In the genomic region with DNA sequence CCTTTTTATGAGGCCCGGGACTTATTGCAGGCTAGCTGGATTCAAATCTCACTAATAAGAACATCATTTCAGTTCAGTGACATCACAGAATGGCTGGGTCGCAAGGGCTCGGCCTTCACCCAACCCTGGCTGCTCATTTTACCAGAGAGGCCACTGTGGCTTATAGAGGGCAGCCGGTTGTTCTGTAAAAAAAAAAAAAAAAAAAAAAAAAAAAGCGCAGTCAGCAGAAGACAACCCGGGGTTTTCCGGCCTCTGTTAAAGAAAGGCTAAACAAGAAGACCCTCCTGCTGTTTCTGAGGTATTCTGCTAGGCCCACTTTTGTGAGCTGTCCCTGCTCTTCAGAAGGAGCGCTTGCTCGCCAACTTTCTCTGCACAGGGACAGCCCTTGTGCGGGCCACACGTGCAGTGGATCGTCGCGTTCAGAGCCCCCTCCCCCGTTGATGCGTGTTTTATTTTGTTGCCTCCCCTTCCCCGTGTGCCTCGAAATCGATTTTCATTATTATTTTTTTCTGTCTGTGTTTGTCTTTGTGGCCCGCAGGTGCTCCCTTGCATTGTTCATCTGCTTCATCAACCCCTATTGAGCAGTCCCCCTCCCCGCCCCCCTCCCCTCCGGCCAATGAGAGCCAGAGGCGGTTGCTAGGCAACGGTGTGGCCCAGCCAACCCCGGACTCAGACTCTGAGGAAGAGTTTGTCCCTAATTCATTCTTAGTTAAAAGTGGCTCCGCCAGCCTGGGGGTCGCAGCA, we compare ENCODE assay signal across 8 mouse cellular contexts.
A peak's percentile ranks its signal among the peaks of the same experiment; 100 is the strongest.
DNase-seq lines count a peak whose midpoint lies in the region; ATAC-seq and TF ChIP-seq lines count a peak whose summit lies in the region.

No protein-coding gene starts in this region.

- WGBS in heart, embryonic 11.5 days (ENCODE audit: insufficient replicate concordance): 4% methylated on average over 27 of the region's 27 CpGs
- 1% methylated on average over 27 of the region's 27 CpGs for WGBS in hindbrain, embryonic 14.5 days

- peak overlapping the region; percentile 67 for H3K4me2 ChIP-seq in heart, embryonic 11.5 days
- peak overlapping the region; percentile 68 for H3K4me2 ChIP-seq in hindbrain, embryonic 14.5 days (replicated peaks)

- ATAC-seq in heart, embryonic 11.5 days (replicated peaks; ENCODE audit: insufficient number of reproducible peaks, low FRiP score, low TSS enrichment): no peak
- peak; percentile 94 for ATAC-seq in hindbrain, embryonic 14.5 days (ENCODE audit: low FRiP score)

- no peak for TF ChIP-seq POLR2A in ES-Bruce4 (IDR thresholded peaks at IDR 0.05; ENCODE audit: insufficient read depth, low read length)

- H3K36me3 ChIP-seq in heart, embryonic 11.5 days (ENCODE audit: control insufficient read depth, insufficient read depth, low read length): no peaks in the 10 kb centered on the region
- no peaks in the 10 kb centered on the region for H3K36me3 ChIP-seq in ES-Bruce4 (ENCODE audit: control insufficient read depth, insufficient read depth, low read length, poor library complexity, severe bottlenecking)
- H3K36me3 ChIP-seq in hindbrain, embryonic 14.5 days (replicated peaks; ENCODE audit: control insufficient read depth, insufficient read depth): no peaks in the 10 kb centered on the region

- H3K4me3 ChIP-seq in heart, embryonic 11.5 days (ENCODE audit: low read depth, low read length): peak overlapping the region; percentile 35
- peak overlapping the region; percentile 54 for H3K4me3 ChIP-seq in ES-Bruce4 (ENCODE audit: low read depth, low read length)
- H3K4me3 ChIP-seq in hindbrain, embryonic 14.5 days (replicated peaks; ENCODE audit: low read length): peak overlapping the region; percentile 37

- no peak for DNase-seq in heart, adult 11 months
- peak; percentile 82 for DNase-seq in embryo, embryonic 11.5 days (ENCODE audit: low read depth, low spot score)
- peak; percentile 78 for DNase-seq in hindbrain, embryonic 14.5 days (ENCODE audit: low spot score)
- peak; percentile 89 for DNase-seq in mesoderm, embryonic 11.5 days (ENCODE audit: low read depth, low spot score)
- DNase-seq in testis, postnatal 14 days (ENCODE audit: low spot score): peak; percentile 65
- DNase-seq in left cerebral cortex, adult 8-10 months (ENCODE audit: low spot score in 2 of 2): no peak

- peaks cover 14% of the 10 kb centered on the region for H3K4me1 ChIP-seq in heart, embryonic 11.5 days (ENCODE audit: control insufficient read depth, insufficient read depth, low read length)
- H3K4me1 ChIP-seq in ES-Bruce4 (ENCODE audit: control insufficient read depth, insufficient read depth, low read length): no peaks in the 10 kb centered on the region
- peaks cover 16% of the 10 kb centered on the region for H3K4me1 ChIP-seq in hindbrain, embryonic 14.5 days (replicated peaks; ENCODE audit: control insufficient read depth, insufficient read depth, low read length)

- peaks cover 54% of the 10 kb centered on the region for H3K27me3 ChIP-seq in heart, embryonic 11.5 days (ENCODE audit: control insufficient read depth, insufficient read depth, low read length)
- no peaks in the 10 kb centered on the region for H3K27me3 ChIP-seq in ES-Bruce4 (ENCODE audit: control insufficient read depth, insufficient read depth, low read length, poor library complexity, severe bottlenecking)
- H3K27me3 ChIP-seq in hindbrain, embryonic 14.5 days (ENCODE audit: control insufficient read depth, insufficient read depth, low read length): peaks cover 10% of the 10 kb centered on the region; the same call in 1 of the 2 replicates

- no peak overlapping the region for H3K27ac ChIP-seq in heart, embryonic 11.5 days (ENCODE audit: low read depth, low read length)
- H3K27ac ChIP-seq in ES-Bruce4 (ENCODE audit: insufficient read depth, low read length): no peak overlapping the region
- H3K27ac ChIP-seq in hindbrain, embryonic 14.5 days: peak overlapping the region; percentile 63

- no peaks in the 10 kb centered on the region for H3K9me3 ChIP-seq in heart, embryonic 11.5 days (replicated peaks; ENCODE audit: control insufficient read depth, low read length)
- no peaks in the 10 kb centered on the region for H3K9me3 ChIP-seq in ES-Bruce4 (replicated peaks; ENCODE audit: control insufficient read depth, insufficient read depth, low read length, poor library complexity, severe bottlenecking)
- H3K9me3 ChIP-seq in hindbrain, embryonic 14.5 days (ENCODE audit: control insufficient read depth, low read length): no peaks in the 10 kb centered on the region

- no peak for TF ChIP-seq EP300 in ES-Bruce4 (IDR thresholded peaks at IDR 0.05; ENCODE audit: insufficient read depth, low read depth, low read length)

- TF ChIP-seq CTCF in ES-Bruce4 (IDR thresholded peaks at IDR 0.05; ENCODE audit: low read depth, low read length): no peak

- H3K9ac ChIP-seq in heart, embryonic 11.5 days (ENCODE audit: low read depth, low read length): 0 out of 2 replicates have a peak overlapping the region, but pooled peaks have one; percentile 34
- H3K9ac ChIP-seq in ES-Bruce4 (ENCODE audit: low read depth, poor library complexity, severe bottlenecking): no peak overlapping the region
- peak overlapping the region; percentile 51 for H3K9ac ChIP-seq in hindbrain, embryonic 14.5 days

Comparison
In these comparisons a context has a peak if more than half of its experiments do, and no peak if none do; other contexts are left out.
1. DNase-seq: peak in embryo, embryonic 11.5 days (single experiment), hindbrain, embryonic 14.5 days (single experiment), mesoderm, embryonic 11.5 days (single experiment) and testis, postnatal 14 days (single experiment); none in heart, adult 11 months (single experiment) and left cerebral cortex, adult 8-10 months (0 of 2).
2. Peak in every context shown above with its lines, with median percentiles within 50 percentile points of each other: H3K4me3 ChIP-seq.